Mouse (Mus musculus) neural tube, embryonic 14.5 days (tissue): ENCODE measurements at regions not wholly inside any gene's neighbourhood (a gene's known extent, or its start where the extent isn't known, plus 50 kb on each side); places are given as distances from the start of the nearest gene placed in this dataset.

Experiments used
- ATAC-seq: fragments of 200-750 bp; cut with Nextera tagmentation; 2 replicates; pipeline ENCODE4 v1.8.0; 2017; ENCODE audit warnings: low read depth, mild to moderate bottlenecking, moderate TSS enrichment, moderate library complexity
- H3K27ac ChIP-seq: fragments of 300-500 bp; sonication (generic); 2 replicates; pipeline ENCODE4 v1.5.1; 2014; ENCODE audit warnings: low read depth, mild to moderate bottlenecking, control low read depth, low read length, moderate library complexity, mixed read lengths
- H3K27me3 ChIP-seq: fragments of 300-500 bp; sonication (generic); 2 replicates; pipeline ENCODE4 v1.6.1; 2014; ENCODE audit warnings: low read length; ENCODE audit not compliant: control insufficient read depth, insufficient read depth
- H3K36me3 ChIP-seq: fragments of 300-500 bp; sonication (generic); 2 replicates; pipeline ENCODE4 v1.6.1; 2014; ENCODE audit warnings: low read length, mixed read lengths; ENCODE audit not compliant: control insufficient read depth, insufficient read depth
- H3K4me1 ChIP-seq: fragments of 300-500 bp; sonication (generic); 2 replicates; pipeline ENCODE4 v1.6.1; 2014; ENCODE audit warnings: low read length; ENCODE audit not compliant: control insufficient read depth, insufficient read depth
- H3K4me2 ChIP-seq: fragments of 300-500 bp; sonication (generic); 2 replicates; pipeline ENCODE4 v1.6.1; 2014; ENCODE audit warnings: mild to moderate bottlenecking, low read depth, low read length, control low read depth
- H3K4me3 ChIP-seq: fragments of 300-500 bp; sonication (generic); 2 replicates; pipeline ENCODE4 v1.5.1; 2014; ENCODE audit warnings: low read depth, low read length, control low read depth, mixed read lengths
- H3K9ac ChIP-seq: fragments of 300-500 bp; sonication (generic); replicated peaks from 2 replicates; pipeline ENCODE4 v1.6.1; 2014; ENCODE audit warnings: low read depth, mild to moderate bottlenecking, control low read depth, low read length, mixed read lengths
- H3K9me3 ChIP-seq: fragments of 300-500 bp; sonication (generic); 2 replicates; pipeline ENCODE4 v1.6.1; 2016; ENCODE audit warnings: low read length; ENCODE audit not compliant: control insufficient read depth
- WGBS: fragments of 180-500 bp; shearing (Covaris S2); extraction: QIAGEN DNeasy Blood & Tissue Kit; methylation state at CpG from one replicate; pipeline ENCODE4 v1.1.7; 2014; 5-methylcytosine and 5-hydroxymethylcytosine counted together

DNA sequence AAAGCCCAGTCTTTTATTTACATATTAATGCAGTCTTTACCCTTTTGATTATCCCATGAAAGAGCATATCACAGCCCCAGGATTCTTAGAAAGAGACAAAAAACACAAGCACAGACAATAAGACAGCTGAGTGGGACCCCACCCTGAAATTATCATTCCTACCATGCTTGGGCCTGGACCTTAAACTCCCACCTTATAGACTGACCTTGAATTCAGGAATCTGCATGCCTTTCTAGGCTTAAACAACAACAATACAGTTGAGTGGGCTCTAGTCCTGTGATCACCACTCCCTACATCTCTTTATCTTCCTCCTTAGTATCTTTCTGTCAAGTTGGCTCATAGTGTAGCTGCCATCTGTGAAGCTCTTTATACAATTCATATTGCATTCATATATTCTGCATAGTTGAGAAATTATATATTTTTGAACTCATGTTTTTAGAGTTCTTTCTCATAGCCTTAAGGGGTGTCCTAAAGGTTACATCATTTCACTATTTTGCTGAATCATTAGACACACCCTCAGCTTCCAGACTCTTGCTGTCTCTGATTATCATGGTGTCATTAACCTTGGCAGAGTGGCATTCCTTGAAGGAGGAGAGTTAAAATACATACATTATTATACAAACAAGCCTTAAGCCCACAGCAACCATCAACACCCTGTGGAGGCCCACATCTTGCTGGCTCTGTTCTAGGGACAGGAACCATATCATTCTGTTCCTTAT lies 361.7 kb upstream of the Negr1 start:
- Histone ChIP-seq H3K4me3 (no peak overlapping the region), H3K4me2 (no peak overlapping the region), H3K36me3 (no peaks in the 10 kb centered on the region), H3K9ac (no peak overlapping the region), H3K27me3 (no peaks in the 10 kb centered on the region), H3K4me1 (no peaks in the 10 kb centered on the region), H3K9me3 (no peaks in the 10 kb centered on the region), H3K27ac (no peak overlapping the region)
- no peak for ATAC-seq

DNA sequence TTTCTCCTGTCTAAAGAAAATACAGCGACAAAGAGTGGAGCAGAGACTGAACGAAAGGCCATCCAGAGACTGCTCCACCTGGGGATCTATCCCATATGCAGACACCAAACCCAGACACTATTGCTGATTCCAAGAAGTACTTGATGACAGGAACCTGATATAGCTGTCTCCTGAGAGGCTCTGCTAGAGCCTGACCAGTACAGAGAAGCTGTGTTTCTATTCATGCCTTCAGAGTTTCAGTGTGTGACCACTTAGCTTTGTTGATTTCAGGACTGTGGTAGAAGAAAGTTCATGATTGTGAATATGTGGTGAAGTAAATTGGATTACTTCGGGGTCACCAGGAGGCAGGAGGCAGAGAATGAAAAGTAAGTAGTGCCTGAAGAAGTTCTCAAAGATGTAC lies 356.3 kb upstream of the Negr1 start:
- no peak overlapping the region for H3K4me3 ChIP-seq
- H3K36me3 ChIP-seq: no peaks in the 10 kb centered on the region
- WGBS: 89% methylated on average over 3 of the region's 3 CpGs
- no peak for ATAC-seq
- no peak overlapping the region for H3K9ac ChIP-seq
- H3K4me1 ChIP-seq: no peaks in the 10 kb centered on the region
- no peak overlapping the region for H3K4me2 ChIP-seq
- H3K9me3 ChIP-seq: no peaks in the 10 kb centered on the region
- H3K27ac ChIP-seq: no peak overlapping the region
- H3K27me3 ChIP-seq: no peaks in the 10 kb centered on the region

DNA sequence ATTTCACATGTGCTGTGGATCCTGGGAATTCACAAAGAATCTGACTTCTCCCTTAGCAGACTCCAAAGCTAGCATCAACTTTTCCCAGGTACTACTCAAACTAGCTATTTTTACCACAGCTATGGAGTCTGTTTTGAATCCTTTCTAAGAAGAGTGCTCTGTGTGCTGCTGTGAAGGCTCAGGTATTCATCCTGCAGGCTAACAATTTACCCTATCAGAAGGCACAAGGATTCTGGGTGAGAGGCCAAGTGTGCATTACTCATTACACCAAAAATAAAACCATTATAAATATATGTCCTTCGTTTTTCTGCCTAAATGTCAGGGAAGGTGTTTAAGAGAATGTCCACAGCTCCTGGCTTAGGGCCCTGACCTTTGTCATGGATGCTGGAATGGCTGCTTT lies 353.2 kb upstream of the Negr1 start:
- no peak overlapping the region for H3K4me2 ChIP-seq
- no peak overlapping the region for H3K9ac ChIP-seq
- no peaks in the 10 kb centered on the region for H3K4me1 ChIP-seq
- H3K9me3 ChIP-seq: no peaks in the 10 kb centered on the region
- whole genome bisulfite sequencing: 35% methylated on average over 1 of the region's 1 CpGs
- no peak overlapping the region for H3K27ac ChIP-seq
- no peaks in the 10 kb centered on the region for H3K36me3 ChIP-seq
- no peak for ATAC-seq
- H3K27me3 ChIP-seq: no peaks in the 10 kb centered on the region
- no peak overlapping the region for H3K4me3 ChIP-seq

DNA sequence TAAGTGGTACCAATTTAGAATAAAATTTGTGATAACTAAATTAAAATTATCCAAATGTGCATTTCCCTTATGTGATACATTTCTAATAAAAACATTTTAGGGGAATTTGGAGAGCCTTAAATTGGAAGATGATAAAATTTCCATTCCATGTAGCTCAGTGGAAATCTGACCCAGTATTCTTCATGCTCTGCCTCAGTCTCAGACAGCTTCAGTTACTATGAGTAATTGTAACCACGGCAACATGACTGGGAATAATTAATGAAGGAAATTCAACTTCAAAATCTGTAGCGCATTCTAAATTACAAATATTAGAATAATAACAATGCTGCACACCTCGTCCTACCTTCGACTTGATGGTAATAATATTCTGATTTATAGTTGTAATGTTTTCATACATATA lies 350.8 kb upstream of the Negr1 start:
- ATAC-seq: no peak; the same call in 1 of the 2 replicates
- H3K9ac ChIP-seq: no peak overlapping the region
- H3K27ac ChIP-seq: no peak overlapping the region
- no peak overlapping the region for H3K4me3 ChIP-seq
- H3K4me1 ChIP-seq: no peaks in the 10 kb centered on the region
- H3K36me3 ChIP-seq: no peaks in the 10 kb centered on the region
- WGBS: 82% methylated on average over 4 of the region's 4 CpGs
- no peaks in the 10 kb centered on the region for H3K27me3 ChIP-seq
- H3K4me2 ChIP-seq: no peak overlapping the region
- H3K9me3 ChIP-seq: no peaks in the 10 kb centered on the region

DNA sequence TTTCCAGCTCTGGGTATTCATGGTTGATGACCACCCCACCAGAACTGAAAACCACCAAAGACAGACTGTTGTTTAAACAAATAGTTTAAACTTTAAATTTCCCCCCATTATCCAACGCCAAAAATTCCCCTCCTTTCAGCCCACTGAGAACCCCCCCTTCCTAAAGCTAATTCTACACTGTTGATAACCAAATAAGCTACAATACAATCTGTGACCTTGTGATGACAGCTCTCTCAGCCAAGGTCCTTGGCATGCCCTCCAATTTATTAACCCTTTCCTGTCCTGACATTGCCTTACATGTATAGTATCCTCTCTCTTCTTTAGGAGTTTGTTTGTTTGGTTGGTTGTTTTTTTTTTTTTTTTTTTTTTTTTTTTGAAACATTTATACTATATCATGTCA lies 346.8 kb upstream of the Negr1 start:
- Histone ChIP-seq H3K27ac (no peak overlapping the region), H3K4me2 (no peak overlapping the region), H3K36me3 (no peaks in the 10 kb centered on the region), H3K4me3 (no peak overlapping the region), H3K27me3 (no peaks in the 10 kb centered on the region), H3K4me1 (no peaks in the 10 kb centered on the region), H3K9ac (no peak overlapping the region), H3K9me3 (no peaks in the 10 kb centered on the region)
- WGBS: 67% methylated on average over 1 of the region's 1 CpGs
- ATAC-seq: no peak

DNA sequence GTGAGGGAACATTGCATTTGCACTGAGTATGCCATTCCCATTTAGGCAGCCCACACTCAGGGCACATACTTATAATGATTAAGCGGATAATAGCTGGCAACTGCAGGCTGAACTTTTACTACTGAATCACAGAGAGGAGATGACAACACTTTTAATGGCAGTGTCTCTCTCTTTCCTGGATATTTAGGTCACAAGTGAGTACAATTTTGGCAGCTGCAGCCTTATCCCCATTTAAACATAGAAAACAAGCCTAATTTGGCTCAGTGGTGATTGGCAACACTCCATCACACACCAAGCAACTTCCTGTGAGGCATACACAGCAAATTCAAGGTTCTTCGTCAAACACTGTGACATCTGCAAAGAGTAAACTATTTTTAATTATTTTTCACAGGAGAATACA lies 329.5 kb upstream of the Negr1 start:
- Histone ChIP-seq H3K4me1 (no peaks in the 10 kb centered on the region), H3K4me2 (no peak overlapping the region), H3K27ac (no peak overlapping the region), H3K4me3 (no peak overlapping the region), H3K9me3 (no peaks in the 10 kb centered on the region), H3K9ac (no peak overlapping the region), H3K27me3 (no peaks in the 10 kb centered on the region), H3K36me3 (no peaks in the 10 kb centered on the region)
- no peak for ATAC-seq
- 86% methylated on average over 2 of the region's 2 CpGs for WGBS

DNA sequence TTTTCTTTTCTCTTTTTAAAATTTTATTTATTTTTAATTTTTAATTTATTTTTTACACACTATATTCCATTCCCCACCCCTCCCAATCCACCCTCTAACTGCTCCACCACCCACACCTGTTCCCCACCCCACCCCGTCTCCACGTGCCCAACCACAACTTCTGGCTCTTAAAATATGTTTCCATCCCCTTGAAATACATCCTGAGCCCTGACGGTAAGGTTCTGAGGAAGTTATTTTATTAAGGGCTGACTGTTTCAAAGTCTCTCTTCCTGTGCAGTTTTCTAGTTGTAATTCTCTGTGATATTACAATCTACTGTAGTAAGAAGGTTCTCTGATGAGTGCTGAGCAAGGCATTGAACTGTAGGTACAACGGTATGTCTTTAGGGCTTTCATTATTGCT lies 325.6 kb upstream of the Negr1 start:
- Histone ChIP-seq H3K27ac (no peak overlapping the region), H3K4me1 (no peaks in the 10 kb centered on the region), H3K4me2 (no peak overlapping the region), H3K9ac (no peak overlapping the region), H3K27me3 (no peaks in the 10 kb centered on the region), H3K36me3 (no peaks in the 10 kb centered on the region), H3K4me3 (no peak overlapping the region), H3K9me3 (no peaks in the 10 kb centered on the region)
- no peak for ATAC-seq
- 95% methylated on average over 4 of the region's 4 CpGs for WGBS

DNA sequence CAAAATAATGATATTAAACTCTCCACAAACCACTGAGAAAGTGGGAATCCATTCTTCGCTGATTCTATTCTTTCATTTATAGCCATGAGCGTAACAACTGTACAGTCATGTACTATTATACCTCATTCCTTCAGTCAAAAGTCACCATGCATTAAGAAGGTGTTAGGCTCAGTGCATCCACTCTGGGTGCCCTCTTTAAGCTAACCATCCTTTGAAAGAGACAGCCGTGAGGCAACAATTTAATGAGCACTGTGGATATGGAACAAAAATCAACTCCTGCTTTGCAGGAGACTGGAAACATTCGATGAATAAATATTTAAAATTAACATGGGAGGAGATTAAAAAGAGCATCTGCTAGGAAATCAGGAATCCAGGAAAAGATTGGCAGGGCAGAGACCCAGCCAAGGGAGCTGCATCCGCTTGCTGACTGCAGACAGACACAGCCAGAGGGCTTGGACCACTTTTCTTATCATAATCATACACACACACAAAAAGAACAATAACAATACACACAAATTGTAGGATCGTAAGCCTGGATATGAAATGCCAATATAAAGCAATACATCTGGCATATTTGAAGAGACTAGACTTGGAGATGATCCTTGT lies 309.2 kb upstream of the Negr1 start:
- ATAC-seq: no peak

DNA sequence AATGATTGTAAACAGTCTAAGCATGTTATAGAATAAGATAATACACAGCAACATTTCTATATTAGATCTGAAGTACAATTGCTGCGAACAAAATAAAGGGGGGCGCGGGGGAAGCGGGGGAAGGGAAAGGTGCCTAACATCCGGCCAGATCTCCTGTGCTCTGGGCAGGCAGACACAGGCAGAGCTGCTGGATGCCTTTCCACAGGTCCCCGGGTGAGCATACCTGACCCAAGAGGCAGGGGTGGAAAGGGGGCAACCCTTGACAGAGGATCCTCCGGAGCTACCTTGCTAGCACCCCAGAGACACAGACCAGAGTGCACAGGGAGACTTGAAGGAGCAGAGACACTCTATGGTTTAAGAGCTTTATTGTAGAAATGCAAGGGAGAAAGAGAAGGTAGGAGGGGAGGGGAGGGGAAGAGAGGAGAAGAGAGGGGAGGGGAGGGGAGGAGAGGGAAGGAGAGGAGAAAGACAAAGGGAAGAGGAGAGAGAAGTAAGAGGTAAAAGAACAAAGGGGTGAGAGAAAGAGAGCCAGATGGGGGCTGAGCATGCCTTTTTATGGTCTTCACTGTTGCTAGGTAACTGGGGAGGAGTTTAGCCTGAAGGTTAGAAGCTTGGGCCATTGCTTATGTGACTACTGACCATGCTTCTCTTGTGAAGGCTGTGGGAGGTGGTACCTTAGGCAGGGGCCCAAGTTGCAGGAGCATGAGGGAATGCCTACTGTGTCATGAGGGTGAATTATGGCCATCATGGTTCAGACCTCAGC lies 308.2 kb upstream of the Negr1 start:
- Histone ChIP-seq H3K27me3 (no peaks in the 10 kb centered on the region), H3K4me2 (no peak overlapping the region), H3K9me3 (no peaks in the 10 kb centered on the region), H3K36me3 (no peaks in the 10 kb centered on the region), H3K9ac (no peak overlapping the region), H3K4me1 (no peaks in the 10 kb centered on the region), H3K27ac (no peak overlapping the region), H3K4me3 (no peak overlapping the region)
- WGBS: 61% methylated on average over 7 of the region's 7 CpGs
- no peak; the same call in 1 of the 2 replicates for ATAC-seq

More for the DNA sequence above, 309.2 kb upstream of the Negr1 start:
- WGBS: 73% methylated on average over 6 of the region's 6 CpGs
- Histone ChIP-seq H3K36me3 (no peaks in the 10 kb centered on the region), H3K4me2 (no peak overlapping the region), H3K4me1 (no peaks in the 10 kb centered on the region), H3K27ac (no peak overlapping the region), H3K4me3 (no peak overlapping the region), H3K9ac (no peak overlapping the region), H3K9me3 (no peaks in the 10 kb centered on the region), H3K27me3 (no peaks in the 10 kb centered on the region)
